Mouse (Mus musculus) hindbrain, postnatal 0 days (tissue): Measurements from ENCODE around the gene Gm20388. TPM values are rescaled to one million over a fixed set of nuclear protein-coding genes. Genes with fewer than 3 reads are reported as not detected.

ENCODE experiments used
- ATAC-seq: fragments of 200-750 bp; cut with Nextera tagmentation; 2 replicates; pipeline ENCODE4 v1.8.0; 2017; ENCODE audit warnings: mild to moderate bottlenecking, moderate TSS enrichment, moderate library complexity
- DNase-seq: peaks from one replicate; pipeline ENCODE4 v3.0.0-alpha.2; 2015; ENCODE audit warnings: low spot score
- H3K27ac ChIP-seq: fragments of 300-500 bp; sonication (generic); 2 replicates; pipeline ENCODE4 v1.5.1; 2014; ENCODE audit warnings: mild to moderate bottlenecking
- H3K27me3 ChIP-seq: fragments of 300-500 bp; sonication (generic); 2 replicates; pipeline ENCODE4 v1.6.1; 2014; ENCODE audit warnings: low read length, mixed read lengths; ENCODE audit not compliant: insufficient read depth
- H3K36me3 ChIP-seq: fragments of 300-500 bp; sonication (generic); 2 replicates; pipeline ENCODE4 v1.6.1; 2014; ENCODE audit warnings: low read length, mixed read lengths; ENCODE audit not compliant: insufficient read depth
- H3K4me1 ChIP-seq: fragments of 300-500 bp; sonication (generic); 2 replicates; pipeline ENCODE4 v1.6.1; 2014; ENCODE audit warnings: antibody characterized with exemption, low read length, mixed read lengths; ENCODE audit not compliant: insufficient read depth
- H3K4me2 ChIP-seq: fragments of 300-500 bp; sonication (generic); 2 replicates; pipeline ENCODE4 v1.6.1; 2014; ENCODE audit warnings: low read depth, mild to moderate bottlenecking, low read length, moderate library complexity, mixed read lengths
- H3K4me3 ChIP-seq: fragments of 300-500 bp; sonication (generic); 2 replicates; pipeline ENCODE4 v1.5.1; 2014; ENCODE audit warnings: low read length
- H3K9ac ChIP-seq: fragments of 300-500 bp; sonication (generic); replicated peaks from 2 replicates; pipeline ENCODE4 v1.6.1; 2014; ENCODE audit warnings: mild to moderate bottlenecking, low read length, moderate library complexity, mixed read lengths
- H3K9me3 ChIP-seq: fragments of 300-500 bp; sonication (generic); 2 replicates; pipeline ENCODE4 v1.6.1; 2016; ENCODE audit warnings: low read length, mixed read lengths
- CTCF ChIP-seq: IDR thresholded peaks from 2 replicates; pipeline ENCODE4 v1.5.1; 2016; ENCODE audit warnings: antibody characterized with exemption, control low read depth, low read depth
- WGBS: fragments of 180-500 bp; shearing (Covaris S2); extraction: QIAGEN DNeasy Blood & Tissue Kit; methylation state at CpG from one replicate; pipeline ENCODE4 v1.1.7; 2014; 5-methylcytosine and 5-hydroxymethylcytosine counted together
- polyA plus RNA-seq: library from polyadenylated mRNA; unstranded; fragments of >200 nt; fragmentation: Nextera tagmentation; extraction: Ambion mirVana; gene quantifications from 2 replicates; pipeline ENCODE4 v1.2.1, GENCODE M21; 2015
- total RNA-seq: library from RNA; depleted of rRNA; stranded (reverse); fragments of >200 nt; gene quantifications from 2 replicates; pipeline ENCODE4 v1.2.3, GENCODE M21; 2014

Gm20388 gene
- total and polyA plus RNA-seq, 2 experiments from 2014 or later = 71.3 TPM; not detected in 1

- DNase-seq (no peak), ATAC-seq (no peak)
- H3K27me3 ChIP-seq = no peaks in the 10 kb centered on the region
- TF ChIP-seq CTCF = no peak
- H3K36me3 ChIP-seq = no peaks in the 10 kb centered on the region
- no peak overlapping the region for H3K9ac ChIP-seq
- WGBS = 89% methylated on average over 3 of the region's 3 CpGs
- H3K9me3 ChIP-seq = no peaks in the 10 kb centered on the region
- H3K4me2 ChIP-seq = no peak overlapping the region
- no peaks in the 10 kb centered on the region for H3K4me1 ChIP-seq
- H3K4me3 ChIP-seq = no peak overlapping the region
- H3K27ac ChIP-seq = no peak overlapping the region
Measured at GRCm38 (mm10) chr8:122829396-122829795, 2918.8 kb downstream of the Gm20388 start.

GRCm38 (mm10) chr8:122830349-122831061 lies 2919.9 kb downstream of the Gm20388 start:
- Histone ChIP-seq H3K4me2 (no peak overlapping the region), H3K9ac (no peak overlapping the region), H3K27me3 (no peaks in the 10 kb centered on the region), H3K9me3 (no peaks in the 10 kb centered on the region), H3K4me3 (no peak overlapping the region), H3K4me1 (no peaks in the 10 kb centered on the region), H3K36me3 (no peaks in the 10 kb centered on the region), H3K27ac (no peak overlapping the region)
- peak; percentile 91 for DNase-seq
- TF ChIP-seq CTCF = peak; percentile 99
- ATAC-seq = peak; percentile 85
- 40% methylated on average over 8 of the region's 8 CpGs for WGBS

DNA sequence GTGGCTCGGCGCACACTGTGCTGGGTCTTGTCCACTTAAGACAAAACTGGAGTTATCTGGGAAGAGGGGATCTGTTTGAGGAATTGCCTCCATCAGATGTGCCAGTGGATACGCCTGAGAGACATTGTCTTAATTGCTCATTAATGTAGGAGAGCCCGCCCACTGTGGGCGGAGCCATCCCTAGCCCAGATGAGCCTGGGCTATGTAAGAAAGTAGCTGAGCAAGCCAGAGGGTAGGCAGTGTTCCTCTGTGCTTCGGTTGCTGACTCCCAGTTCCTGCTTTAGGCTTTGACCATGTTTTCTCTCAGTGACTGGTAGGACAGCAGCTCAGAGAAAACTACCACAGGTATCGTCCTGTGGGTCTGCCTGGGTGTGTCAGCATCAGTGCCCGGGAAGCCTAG lies 2923.8 kb downstream of the Gm20388 start:
- no peak for DNase-seq
- Histone ChIP-seq H3K4me3 (no peak overlapping the region), H3K9ac (no peak overlapping the region), H3K27me3 (no peaks in the 10 kb centered on the region), H3K36me3 (no peaks in the 10 kb centered on the region), H3K4me1 (no peaks in the 10 kb centered on the region), H3K9me3 (no peaks in the 10 kb centered on the region), H3K27ac (no peak overlapping the region), H3K4me2 (no peak overlapping the region)
- WGBS = 89% methylated on average over 8 of the region's 8 CpGs
- TF ChIP-seq CTCF = no peak
- no peak for ATAC-seq

GRCm38 (mm10) chr8:122834971-122835370 lies 2924.3 kb downstream of the Gm20388 start:
- no peak overlapping the region for H3K4me2 ChIP-seq
- H3K27me3 ChIP-seq = no peaks in the 10 kb centered on the region
- no peak overlapping the region for H3K4me3 ChIP-seq
- H3K4me1 ChIP-seq = no peaks in the 10 kb centered on the region
- H3K9ac ChIP-seq = no peak overlapping the region
- peak; percentile 69 for ATAC-seq
- peak; percentile 86 for TF ChIP-seq CTCF
- peak; percentile 88 for DNase-seq
- no peak overlapping the region for H3K27ac ChIP-seq
- WGBS = 30% methylated on average over 8 of the region's 8 CpGs
- no peaks in the 10 kb centered on the region for H3K36me3 ChIP-seq
- no peaks in the 10 kb centered on the region for H3K9me3 ChIP-seq

DNA sequence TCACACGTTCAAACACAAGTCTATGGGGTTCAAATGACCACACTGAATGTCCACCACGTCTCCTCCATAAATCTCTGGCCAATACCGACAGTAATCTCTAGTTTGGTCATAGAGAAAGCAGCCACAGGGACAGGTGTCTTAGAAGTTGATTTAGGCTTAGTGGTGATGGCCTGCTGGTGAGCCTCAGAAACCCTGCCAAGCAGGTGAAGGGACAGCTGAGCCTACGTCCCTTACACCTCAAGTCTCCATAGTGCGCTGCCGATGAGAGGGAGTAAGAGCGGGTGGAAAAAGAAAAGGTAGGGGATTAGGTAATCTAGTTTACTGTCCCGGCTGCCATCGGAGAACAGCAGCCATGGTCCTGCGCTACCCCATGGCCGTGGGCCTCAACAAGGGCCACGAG lies 2925.6 kb downstream of the Gm20388 start:
- TF ChIP-seq CTCF = no peak
- no peaks in the 10 kb centered on the region for H3K9me3 ChIP-seq
- DNase-seq (no peak), ATAC-seq (no peak)
- no peak overlapping the region for H3K9ac ChIP-seq
- H3K27ac ChIP-seq = no peak overlapping the region
- no peaks in the 10 kb centered on the region for H3K4me1 ChIP-seq
- H3K27me3 ChIP-seq = no peaks in the 10 kb centered on the region
- H3K4me2 ChIP-seq = no peak overlapping the region
- WGBS = 88% methylated on average over 12 of the region's 12 CpGs
- H3K36me3 ChIP-seq = no peaks in the 10 kb centered on the region
- no peak overlapping the region for H3K4me3 ChIP-seq

DNA sequence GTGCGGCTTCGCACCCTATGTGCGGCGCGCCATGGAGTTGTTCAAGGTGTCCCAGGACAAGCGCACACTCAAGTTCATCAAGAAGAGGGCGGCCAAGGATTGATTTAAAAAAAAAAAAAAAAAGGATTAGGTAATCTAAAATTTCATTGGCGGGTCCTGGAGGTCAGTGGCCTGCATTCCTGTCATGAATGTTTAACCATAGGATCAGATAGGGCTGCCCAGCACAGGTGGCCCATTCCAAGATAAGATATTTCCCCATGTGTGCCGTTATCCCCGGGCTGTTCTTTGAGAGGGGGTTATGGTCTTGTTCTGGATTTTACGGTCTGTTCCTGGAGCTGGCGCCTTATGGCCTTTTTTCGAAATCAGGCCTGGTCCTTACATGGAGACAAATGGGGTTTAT lies 2926.1 kb downstream of the Gm20388 start:
- Histone ChIP-seq H3K4me1 (no peaks in the 10 kb centered on the region), H3K27ac (no peak overlapping the region), H3K9ac (no peak overlapping the region), H3K27me3 (no peaks in the 10 kb centered on the region), H3K4me2 (no peak overlapping the region), H3K4me3 (no peak overlapping the region), H3K36me3 (no peaks in the 10 kb centered on the region), H3K9me3 (no peaks in the 10 kb centered on the region)
- no peak for TF ChIP-seq CTCF
- WGBS = 94% methylated on average over 13 of the region's 13 CpGs
- DNase-seq (no peak), ATAC-seq (no peak)

GRCm38 (mm10) chr8:122844161-122844560 lies 2933.5 kb downstream of the Gm20388 start:
- 78% methylated on average over 3 of the region's 3 CpGs for WGBS
- no peak for ATAC-seq
- H3K4me2 ChIP-seq = no peak overlapping the region
- no peaks in the 10 kb centered on the region for H3K36me3 ChIP-seq
- no peaks in the 10 kb centered on the region for H3K27me3 ChIP-seq
- DNase-seq = no peak
- TF ChIP-seq CTCF = no peak
- H3K9ac ChIP-seq = no peak overlapping the region
- no peak overlapping the region for H3K27ac ChIP-seq
- no peak overlapping the region for H3K4me3 ChIP-seq
- no peaks in the 10 kb centered on the region for H3K9me3 ChIP-seq
- no peaks in the 10 kb centered on the region for H3K4me1 ChIP-seq
